Mouse (Mus musculus) limb, embryonic 12.5 days (tissue): ENCODE measurements around the gene Zscan4b. TPM values are rescaled to one million over a fixed set of nuclear protein-coding genes. Genes with fewer than 3 reads are reported as not detected.
"Not testable (repeated sequence)": the region's sequence is repeated elsewhere in the genome, so short reads cannot be mapped to it uniquely, and the experiment has no call there.

ENCODE experiments used
- ATAC-seq: fragments of 200-750 bp; cut with Nextera tagmentation; 2 replicates; pipeline ENCODE4 v1.8.0; 2017; ENCODE audit warnings: low read depth, moderate TSS enrichment; ENCODE audit not compliant: insufficient number of reproducible peaks, insufficient read depth, low FRiP score, low TSS enrichment
- H3K27ac ChIP-seq: fragments of 300-500 bp; sonication (generic); 2 replicates; pipeline ENCODE4 v1.5.1; 2016; ENCODE audit warnings: mild to moderate bottlenecking, moderate library complexity
- H3K27me3 ChIP-seq: fragments of 300-500 bp; sonication (generic); 2 replicates; pipeline ENCODE4 v1.6.1; 2016; ENCODE audit warnings: mild to moderate bottlenecking, moderate library complexity
- H3K36me3 ChIP-seq: fragments of 300-500 bp; sonication (generic); 2 replicates; pipeline ENCODE4 v1.6.1; 2016; ENCODE audit warnings: mild to moderate bottlenecking, moderate library complexity
- H3K4me1 ChIP-seq: fragments of 300-500 bp; sonication (generic); replicated peaks from 2 replicates; pipeline ENCODE4 v1.6.1; 2016
- H3K4me2 ChIP-seq: fragments of 300-500 bp; sonication (generic); 2 replicates; pipeline ENCODE4 v1.6.1; 2016; ENCODE audit warnings: mild to moderate bottlenecking, moderate library complexity
- H3K4me3 ChIP-seq: fragments of 300-500 bp; sonication (generic); replicated peaks from 2 replicates; pipeline ENCODE4 v1.5.1; 2016; ENCODE audit warnings: mild to moderate bottlenecking
- H3K9ac ChIP-seq: fragments of 300-500 bp; sonication (generic); replicated peaks from 2 replicates; pipeline ENCODE4 v1.6.1; 2016; ENCODE audit warnings: mild to moderate bottlenecking, moderate library complexity
- H3K9me3 ChIP-seq: fragments of 300-500 bp; sonication (generic); 2 replicates; pipeline ENCODE4 v1.6.1; 2016; ENCODE audit warnings: mild to moderate bottlenecking, moderate library complexity
- WGBS: fragments of 180-500 bp; shearing (Covaris S2); methylation state at CpG from one replicate; pipeline ENCODE4 v1.1.7; 2016; 5-methylcytosine and 5-hydroxymethylcytosine counted together
- polyA plus RNA-seq: library from polyadenylated mRNA; unstranded; fragments of >200 nt; fragmentation: Nextera tagmentation; extraction: Ambion mirVana; gene quantifications from 2 replicates; pipeline ENCODE4 v1.2.1, GENCODE M21; 2016

The Zscan4b gene
- not detected in 2 replicates for polyA plus RNA-seq

DNA sequence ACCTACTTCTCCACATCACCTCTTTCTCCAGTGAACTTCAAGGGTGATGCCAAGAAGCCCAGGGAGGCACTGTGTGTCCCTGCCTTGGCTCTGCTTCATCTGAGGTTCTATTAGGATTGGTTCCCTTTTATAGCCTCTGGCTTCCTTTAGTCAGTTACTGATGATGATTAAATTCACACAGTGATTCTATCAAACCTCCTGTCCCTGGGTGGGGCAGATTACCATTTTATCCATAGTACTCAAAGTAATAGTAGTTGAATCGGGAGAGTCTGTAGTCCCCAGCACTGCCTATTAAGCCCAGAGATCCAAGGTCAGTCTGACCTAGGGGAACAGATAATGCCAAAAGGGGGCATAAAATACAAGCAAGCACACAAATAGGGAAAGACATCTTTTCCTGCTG lies at the start of gene Zscan4b:
Gene Zscan4b (minus strand): TSS at position 101 of the 400 bp plus-strand sequence.
- not testable (repeated sequence) for H3K9me3 ChIP-seq, H3K27me3 ChIP-seq, H3K4me2 ChIP-seq, H3K4me1 ChIP-seq, H3K27ac ChIP-seq, H3K36me3 ChIP-seq, H3K4me3 ChIP-seq, ATAC-seq, H3K9ac ChIP-seq
- 91% methylated on average over 1 of the region's 1 CpGs for WGBS

Other genes starting within 250 kb of the Zscan4b start
- not detected in 2 replicates for gene Nlrp4b, start 217.3 kb downstream of the Zscan4b start, polyA plus RNA-seq
- not detected in 2 replicates for gene Vmn1r71, start 150.7 kb downstream of the Zscan4b start, polyA plus RNA-seq
- gene Zscan4c, start 100.7 kb upstream of the Zscan4b start, polyA plus RNA-seq, result not detected in 2 replicates
- gene Zscan4-ps1, start 164.6 kb upstream of the Zscan4b start, polyA plus RNA-seq, result not detected in 2 replicates